Mouse (Mus musculus): ENCODE results near the gene Dr1. TPM values are rescaled to one million over a fixed set of nuclear protein-coding genes. Genes with fewer than 3 reads are reported as not detected.
A peak's percentile ranks its signal among the peaks of the same experiment; 100 is the strongest.

The Dr1 gene
- total RNA-seq (2014; rRNA removed; ENCODE audit: low replicate concordance), result 22.6 and 24.4 TPM in 2 replicates
- 20.6 and 21.8 TPM in 2 replicates for polyA plus RNA-seq (2015; fragmentation: Nextera tagmentation; extraction: Ambion mirVana)

GRCm38 (mm10) chr5:108268127-108269062, at the start of gene Dr1:
TSS of gene Dr1 (plus strand) at chr5:108268897.
- Histone ChIP-seq H3K27ac (ENCODE audit: low read depth) (peak within 1 kb of the TSS; percentile 95), H3K36me3 (replicated peaks; ENCODE audit: control insufficient read depth, insufficient read depth, low read length) (0 out of 2 replicates have a peak, but pooled peaks cover 5% of the 10 kb centered on the region), H3K27me3 (ENCODE audit: control insufficient read depth, insufficient read depth, low read length) (no peaks in the 10 kb centered on the region), H3K4me1 (ENCODE audit: control insufficient read depth, insufficient read depth) (peaks cover 18% of the 10 kb centered on the region), H3K9me3 (replicated peaks; ENCODE audit: control insufficient read depth, low read length) (no peaks in the 10 kb centered on the region), H3K9ac (replicated peaks; ENCODE audit: low read depth, low read length) (peak within 1 kb of the TSS; percentile 97), H3K4me2 (ENCODE audit: low read depth, low read length) (peak within 1 kb of the TSS; percentile 95), H3K4me3 (ENCODE audit: low read depth, low read length) (peak within 1 kb of the TSS; percentile 99)
- DNase-seq (ENCODE audit: low spot score), result peak; percentile 95
- 2% methylated on average over 54 of the region's 55 CpGs for WGBS
- no peak for TF ChIP-seq CTCF (IDR thresholded peaks at IDR 0.05; ENCODE audit: low read depth)
- 0 out of 2 replicates have a peak, but pooled peaks have one; percentile 34 for TF ChIP-seq EP300 (IDR thresholded peaks at IDR 0.05; ENCODE audit: low read depth)
- peak; percentile 98 for ATAC-seq (ENCODE audit: insufficient read depth, low read depth)

GRCm38 (mm10) chr5:108224077-108224476, 44.6 kb upstream of the Dr1 start:
- Histone ChIP-seq H3K9ac (replicated peaks; ENCODE audit: low read depth, low read length) (no peak overlapping the region), H3K4me2 (ENCODE audit: low read depth, low read length) (no peak overlapping the region), H3K27ac (ENCODE audit: low read depth) (no peak overlapping the region), H3K4me1 (ENCODE audit: control insufficient read depth, insufficient read depth) (no peaks in the 10 kb centered on the region), H3K9me3 (replicated peaks; ENCODE audit: control insufficient read depth, low read length) (no peaks in the 10 kb centered on the region), H3K27me3 (ENCODE audit: control insufficient read depth, insufficient read depth, low read length) (no peaks in the 10 kb centered on the region), H3K36me3 (replicated peaks; ENCODE audit: control insufficient read depth, insufficient read depth, low read length) (no peaks in the 10 kb centered on the region), H3K4me3 (ENCODE audit: low read depth, low read length) (no peak overlapping the region)
- DNase-seq (ENCODE audit: low spot score) (no peak), ATAC-seq (ENCODE audit: insufficient read depth, low read depth) (no peak)
- TF ChIP-seq CTCF (IDR thresholded peaks at IDR 0.05; ENCODE audit: low read depth), result no peak
- TF ChIP-seq EP300 (IDR thresholded peaks at IDR 0.05; ENCODE audit: low read depth), result no peak

- no peak for ATAC-seq (ENCODE audit: insufficient read depth, low read depth)
- H3K27me3 ChIP-seq (ENCODE audit: control insufficient read depth, insufficient read depth, low read length), result no peaks in the 10 kb centered on the region
- no peaks in the 10 kb centered on the region for H3K4me1 ChIP-seq (ENCODE audit: control insufficient read depth, insufficient read depth)
- H3K9ac ChIP-seq (replicated peaks; ENCODE audit: low read depth, low read length), result no peak overlapping the region
- no peaks in the 10 kb centered on the region for H3K9me3 ChIP-seq (replicated peaks; ENCODE audit: control insufficient read depth, low read length)
- no peak overlapping the region for H3K4me3 ChIP-seq (ENCODE audit: low read depth, low read length)
- no peak for TF ChIP-seq CTCF (IDR thresholded peaks at IDR 0.05; ENCODE audit: low read depth)
- no peak for TF ChIP-seq EP300 (IDR thresholded peaks at IDR 0.05; ENCODE audit: low read depth)
- H3K4me2 ChIP-seq (ENCODE audit: low read depth, low read length), result no peak overlapping the region
- no peak for DNase-seq (ENCODE audit: low spot score)
- no peaks in the 10 kb centered on the region for H3K36me3 ChIP-seq (replicated peaks; ENCODE audit: control insufficient read depth, insufficient read depth, low read length)
- no peak overlapping the region for H3K27ac ChIP-seq (ENCODE audit: low read depth)
Measured at GRCm38 (mm10) chr5:108226159-108226558, 42.5 kb upstream of the Dr1 start.

- 49% methylated on average over 3 of the region's 3 CpGs for WGBS
- DNase-seq (ENCODE audit: low spot score), result no peak
- H3K9me3 ChIP-seq (replicated peaks; ENCODE audit: control insufficient read depth, low read length), result no peaks in the 10 kb centered on the region
- no peaks in the 10 kb centered on the region for H3K36me3 ChIP-seq (replicated peaks; ENCODE audit: control insufficient read depth, insufficient read depth, low read length)
- no peak overlapping the region for H3K9ac ChIP-seq (replicated peaks; ENCODE audit: low read depth, low read length)
- H3K27me3 ChIP-seq (ENCODE audit: control insufficient read depth, insufficient read depth, low read length), result no peaks in the 10 kb centered on the region
- no peak overlapping the region for H3K4me2 ChIP-seq (ENCODE audit: low read depth, low read length)
- H3K4me3 ChIP-seq (ENCODE audit: low read depth, low read length), result no peak overlapping the region
- H3K27ac ChIP-seq (ENCODE audit: low read depth), result no peak overlapping the region
- no peak for ATAC-seq (ENCODE audit: insufficient read depth, low read depth)
- no peaks in the 10 kb centered on the region for H3K4me1 ChIP-seq (ENCODE audit: control insufficient read depth, insufficient read depth)
- TF ChIP-seq CTCF (IDR thresholded peaks at IDR 0.05; ENCODE audit: low read depth) (no peak), EP300 (IDR thresholded peaks at IDR 0.05; ENCODE audit: low read depth) (no peak)
Measured at GRCm38 (mm10) chr5:108246314-108246765, 22.4 kb upstream of the Dr1 start.

- no peaks in the 10 kb centered on the region for H3K27me3 ChIP-seq (ENCODE audit: control insufficient read depth, insufficient read depth, low read length)
- H3K27ac ChIP-seq (ENCODE audit: low read depth), result no peak overlapping the region
- no peaks in the 10 kb centered on the region for H3K4me1 ChIP-seq (ENCODE audit: control insufficient read depth, insufficient read depth)
- no peak overlapping the region for H3K9ac ChIP-seq (replicated peaks; ENCODE audit: low read depth, low read length)
- DNase-seq (ENCODE audit: low spot score) (no peak), ATAC-seq (ENCODE audit: insufficient read depth, low read depth) (no peak)
- no peaks in the 10 kb centered on the region for H3K36me3 ChIP-seq (replicated peaks; ENCODE audit: control insufficient read depth, insufficient read depth, low read length)
- H3K4me2 ChIP-seq (ENCODE audit: low read depth, low read length), result no peak overlapping the region
- no peaks in the 10 kb centered on the region for H3K9me3 ChIP-seq (replicated peaks; ENCODE audit: control insufficient read depth, low read length)
- TF ChIP-seq EP300 (IDR thresholded peaks at IDR 0.05; ENCODE audit: low read depth) (no peak), CTCF (IDR thresholded peaks at IDR 0.05; ENCODE audit: low read depth) (no peak)
- no peak overlapping the region for H3K4me3 ChIP-seq (ENCODE audit: low read depth, low read length)
- whole genome bisulfite sequencing, result 55% methylated on average over 2 of the region's 2 CpGs
Measured at GRCm38 (mm10) chr5:108250033-108250432, 18.7 kb upstream of the Dr1 start.

Data from heart, postnatal 0 days (tissue).